Mouse (Mus musculus) bone marrow, adult 2 months (tissue): ENCODE results near the gene Serpina3a. TPM values are rescaled to one million over a fixed set of nuclear protein-coding genes. Genes with fewer than 3 reads are reported as not detected.
"Not testable (repeated sequence)": the region's sequence is repeated elsewhere in the genome, so short reads cannot be mapped to it uniquely, and the experiment has no call there.

Source experiments
- H3K27ac ChIP-seq: fragments of 200-500 bp; 2 replicates; pipeline ENCODE4 v1.5.1; 2012; ENCODE audit warnings: low read depth, mild to moderate bottlenecking, control low read depth, inconsistent platforms, low read length; ENCODE audit not compliant: control insufficient read depth, poor library complexity, insufficient read depth
- H3K4me1 ChIP-seq: fragments of 200-500 bp; 2 replicates; pipeline ENCODE4 v1.6.1; 2011; ENCODE audit warnings: low read length; ENCODE audit not compliant: control insufficient read depth, insufficient read depth
- H3K4me3 ChIP-seq: fragments of 200-500 bp; replicated peaks from 2 replicates; pipeline ENCODE3; 2011; ENCODE audit warnings: mild to moderate bottlenecking, low read depth, low read length, control low read depth; ENCODE audit not compliant: control insufficient read depth
- CTCF ChIP-seq: fragments of 200-500 bp; IDR thresholded peaks from 2 replicates; pipeline ENCODE4 v1.5.1; 2011; ENCODE audit warnings: low read length, control low read depth; ENCODE audit not compliant: control insufficient read depth, insufficient read depth
- POLR2A ChIP-seq: fragments of 200-500 bp; IDR thresholded peaks from 2 replicates; pipeline ENCODE4 v1.6.1; 2011; ENCODE audit warnings: low read depth, mild to moderate bottlenecking, control low read depth, low read length, borderline replicate concordance; ENCODE audit not compliant: control insufficient read depth
- WGBS: fragments of 180-500 bp; shearing (Covaris S2); methylation state at CpG from one replicate; pipeline ENCODE4 v1.1.7; 2018; 5-methylcytosine and 5-hydroxymethylcytosine counted together
- polyA plus RNA-seq: library from polyadenylated mRNA; stranded (reverse); fragments of >200 nt; gene quantifications from 2 replicates; pipeline ENCODE4 v1.2.4, GENCODE M21; 2011; ENCODE audit warnings: low replicate concordance; ENCODE audit not compliant: missing spikeins, insufficient read depth, insufficient read length

The Serpina3a gene
- polyA plus RNA-seq: not detected in 2 replicates

DNA sequence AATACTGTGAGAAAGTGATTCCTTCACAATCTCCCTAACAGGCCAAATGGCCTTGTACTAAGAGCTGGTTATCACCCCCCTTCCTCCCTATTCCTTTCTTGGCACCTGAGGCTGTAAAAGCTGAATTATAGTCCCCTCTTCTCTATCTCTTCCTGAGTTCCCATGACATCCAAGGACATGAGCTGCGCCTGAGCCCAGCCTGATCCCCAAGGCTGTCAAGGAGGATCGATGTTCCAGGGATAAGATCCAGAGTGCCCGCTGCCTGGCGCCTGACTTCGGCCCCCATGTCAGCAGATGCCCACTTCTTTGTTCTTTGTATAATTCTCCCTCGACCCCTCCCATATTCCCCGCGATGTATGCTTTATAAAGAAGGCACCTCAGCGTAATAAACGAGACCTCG, at the start of gene Serpina3a:
Gene Serpina3a (plus strand): TSS at position 392 of the 400 bp plus-strand sequence.
- H3K4me1 ChIP-seq, H3K27ac ChIP-seq, H3K4me3 ChIP-seq: not testable (repeated sequence)
- 85% methylated on average over 11 of the region's 11 CpGs for WGBS

DNA sequence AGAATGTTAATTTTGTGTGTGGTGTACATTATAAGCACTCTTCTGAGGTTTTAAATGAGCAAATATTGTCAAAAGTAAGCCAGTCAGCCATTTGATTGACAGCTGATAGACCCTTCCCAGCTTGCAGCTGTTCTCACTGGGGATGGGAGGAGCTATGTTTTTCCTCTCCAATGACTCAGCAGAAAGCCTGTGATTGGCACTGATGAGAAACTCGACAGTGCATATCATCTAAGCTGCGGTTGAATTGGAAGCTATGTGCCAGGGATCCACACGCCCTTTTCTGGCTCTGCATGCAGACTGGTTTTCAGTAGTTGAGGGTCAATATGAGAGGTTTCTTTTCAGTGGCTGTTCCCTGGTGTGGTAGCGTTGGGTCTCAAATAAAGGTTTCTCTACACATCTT, 48.0 kb upstream of the Serpina3a start:
- no peaks in the 10 kb centered on the region for H3K4me1 ChIP-seq
- H3K4me3 ChIP-seq: no peak overlapping the region
- no peak for TF ChIP-seq POLR2A
- no peak for TF ChIP-seq CTCF
- H3K27ac ChIP-seq: no peak overlapping the region
- 53% methylated on average over 4 of the region's 4 CpGs for WGBS

DNA sequence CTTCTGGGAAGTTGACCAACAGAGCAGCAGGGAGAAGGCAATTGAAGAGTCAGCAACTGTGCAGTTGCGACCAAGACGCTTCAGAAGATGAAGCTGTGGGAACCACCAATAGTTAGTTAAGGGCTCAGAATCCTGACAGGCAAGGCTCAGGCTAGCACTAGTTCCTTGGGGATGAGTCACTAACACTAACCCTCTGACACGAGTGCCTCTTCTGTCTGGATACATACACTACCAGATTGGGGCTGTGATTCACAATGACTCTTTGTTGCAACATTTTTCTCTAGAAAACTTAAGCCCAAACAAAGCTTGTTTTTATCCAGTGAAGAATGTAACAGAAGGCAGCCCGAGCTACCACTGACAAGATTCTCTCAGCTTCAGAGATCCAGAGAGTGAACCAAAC, 47.5 kb upstream of the Serpina3a start:
- no peak overlapping the region for H3K4me3 ChIP-seq
- no peaks in the 10 kb centered on the region for H3K4me1 ChIP-seq
- H3K27ac ChIP-seq: no peak overlapping the region
- no peak for TF ChIP-seq CTCF
- no peak for TF ChIP-seq POLR2A
- WGBS: 70% methylated on average over 4 of the region's 4 CpGs

DNA sequence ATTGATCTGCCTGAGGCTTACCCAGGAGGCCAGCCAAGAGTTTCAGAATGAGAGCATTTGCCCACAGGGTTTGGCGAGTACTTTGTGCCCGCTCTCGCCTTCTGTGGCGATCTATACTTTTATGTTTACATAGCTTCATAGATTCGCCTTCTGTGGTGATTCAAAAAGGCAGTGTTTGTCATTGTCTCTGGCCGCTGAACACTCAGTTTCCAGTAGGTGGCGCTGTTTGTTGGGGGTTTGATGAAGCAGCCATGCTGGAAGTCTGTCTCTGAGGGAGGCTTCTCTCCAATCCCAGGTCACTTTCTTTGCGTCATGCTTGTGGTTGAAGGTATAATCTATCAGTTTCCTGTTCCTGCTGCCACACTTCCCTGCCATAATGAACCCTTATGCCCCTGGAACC, 46.3 kb upstream of the Serpina3a start:
- WGBS: 17% methylated on average over 8 of the region's 8 CpGs
- no peak overlapping the region for H3K27ac ChIP-seq
- H3K4me1 ChIP-seq: no peaks in the 10 kb centered on the region
- no peak overlapping the region for H3K4me3 ChIP-seq
- TF ChIP-seq CTCF (peak; percentile 59), POLR2A (no peak)

DNA sequence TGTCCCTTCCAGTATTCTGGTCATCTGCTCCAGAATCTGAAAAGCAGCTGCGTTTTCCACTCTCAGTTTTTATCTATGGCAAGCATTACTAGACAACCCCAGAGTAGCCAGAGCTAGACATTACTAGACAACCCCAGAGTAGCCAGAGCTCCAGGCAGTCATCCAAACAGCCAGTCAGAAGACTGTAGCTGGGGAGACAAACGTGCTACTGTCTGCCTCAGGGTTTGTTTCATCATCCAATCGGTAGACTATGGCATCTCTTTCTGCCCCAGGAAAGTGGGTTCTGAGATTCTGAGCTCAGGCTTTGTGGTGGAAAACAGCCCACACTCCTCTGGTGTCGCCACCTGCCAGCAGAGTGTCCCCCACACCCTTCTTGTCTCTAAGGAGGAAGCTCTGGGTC, 45.0 kb upstream of the Serpina3a start:
- TF ChIP-seq CTCF: no peak
- no peak for TF ChIP-seq POLR2A
- Histone ChIP-seq H3K4me3 (no peak overlapping the region), H3K4me1 (no peaks in the 10 kb centered on the region), H3K27ac (0 out of 2 replicates have a peak overlapping the region, but pooled peaks have one; percentile 19)
- WGBS: 8% methylated on average over 4 of the region's 4 CpGs

DNA sequence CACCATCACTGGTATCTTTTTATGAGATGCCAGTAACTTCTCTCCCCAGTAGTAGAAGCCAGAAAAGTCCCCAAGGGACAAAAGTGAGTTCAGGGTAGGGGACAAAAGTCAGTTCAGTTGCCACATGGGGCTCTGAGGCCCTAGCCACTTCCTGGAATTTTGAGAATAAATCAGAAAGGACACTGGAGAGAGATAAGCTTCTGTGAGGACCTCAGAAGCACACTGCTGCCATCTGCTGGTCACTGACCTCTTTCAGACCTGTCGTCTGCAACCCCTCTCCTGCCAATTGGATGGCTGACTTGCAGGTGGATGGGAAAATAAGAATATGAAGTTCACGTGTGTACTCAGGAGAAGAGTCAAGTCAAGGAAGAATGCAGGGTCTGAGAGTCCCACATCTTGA, 42.9 kb upstream of the Serpina3a start:
- WGBS: 3% methylated on average over 2 of the region's 2 CpGs

DNA sequence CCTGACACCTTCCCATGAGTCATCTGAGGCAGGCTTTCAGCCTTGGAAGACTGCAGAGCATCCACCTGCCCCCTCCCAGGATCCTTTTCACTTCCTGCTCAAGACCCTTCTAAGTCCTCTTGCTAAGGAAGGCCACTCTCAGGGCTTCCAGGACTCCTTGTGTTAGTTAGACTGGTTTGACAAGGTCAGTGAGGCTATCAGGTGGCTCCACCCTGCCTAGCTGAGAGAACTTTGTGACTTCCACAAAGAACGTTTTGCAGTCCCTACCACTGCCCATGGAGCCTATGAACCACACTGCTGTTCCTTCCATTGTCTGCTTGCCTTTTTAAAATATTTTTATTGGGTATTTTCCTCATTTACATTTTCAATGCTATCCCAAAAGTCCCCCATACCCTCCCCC, 40.8 kb upstream of the Serpina3a start:
- 28% methylated on average over 1 of the region's 1 CpGs for WGBS
- Histone ChIP-seq H3K27ac (no peak overlapping the region), H3K4me3 (no peak overlapping the region), H3K4me1 (no peaks in the 10 kb centered on the region)
- TF ChIP-seq CTCF (no peak), POLR2A (no peak)

More for the DNA sequence above, 42.9 kb upstream of the Serpina3a start:
- H3K27ac ChIP-seq: no peak overlapping the region
- H3K4me3 ChIP-seq: no peak overlapping the region
- H3K4me1 ChIP-seq: no peaks in the 10 kb centered on the region
- TF ChIP-seq POLR2A (no peak), CTCF (peak; percentile 77)

DNA sequence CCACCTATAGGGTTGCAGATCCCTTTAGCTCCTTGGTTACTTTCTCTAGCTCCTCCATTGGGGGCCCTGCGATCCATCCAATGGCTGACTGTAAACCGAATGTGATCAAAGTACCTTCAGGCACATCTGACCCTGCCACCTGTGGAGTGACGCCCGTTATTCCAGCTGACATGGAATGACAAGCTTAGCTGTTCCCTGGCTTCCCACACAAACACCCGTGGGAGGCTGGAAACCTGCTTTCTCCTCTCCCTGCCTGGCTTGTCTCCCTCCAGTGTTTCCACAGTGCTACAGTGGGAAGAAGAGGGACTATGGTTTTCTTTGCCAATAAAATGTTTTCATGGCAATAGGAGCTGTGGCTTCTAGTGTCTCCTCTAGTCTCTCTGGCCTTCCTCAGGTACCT, 40.2 kb upstream of the Serpina3a start:
- 74% methylated on average over 5 of the region's 5 CpGs for WGBS
- Histone ChIP-seq H3K4me3 (no peak overlapping the region), H3K27ac (no peak overlapping the region), H3K4me1 (no peaks in the 10 kb centered on the region)
- TF ChIP-seq POLR2A: no peak
- no peak for TF ChIP-seq CTCF

DNA sequence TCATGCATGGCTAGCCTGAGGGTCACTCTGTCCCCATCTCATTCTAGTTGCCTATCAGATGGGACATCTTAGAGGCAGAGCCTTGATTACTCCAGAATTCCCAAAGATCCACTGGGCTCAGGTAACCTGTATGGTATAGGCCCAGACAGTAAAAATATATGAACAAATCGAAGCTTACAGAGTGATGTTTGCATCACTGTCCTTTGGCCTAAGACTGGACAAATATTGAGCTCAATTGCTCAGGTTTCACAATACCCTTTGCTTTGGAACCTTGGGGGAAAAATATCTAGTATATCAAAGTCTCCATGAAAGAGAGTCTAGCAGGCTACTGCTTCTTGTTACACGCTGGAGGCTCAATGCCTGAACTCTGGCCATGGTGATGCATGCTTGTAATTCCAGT, 22.4 kb upstream of the Serpina3a start:
- 70% methylated on average over 2 of the region's 2 CpGs for WGBS
- no peaks in the 10 kb centered on the region for H3K4me1 ChIP-seq
- TF ChIP-seq POLR2A: no peak
- no peak for TF ChIP-seq CTCF
- no peak overlapping the region for H3K27ac ChIP-seq
- no peak overlapping the region for H3K4me3 ChIP-seq
